Mouse (Mus musculus) limb, embryonic 11.5 days (tissue): ENCODE data around the gene Fxr1. TPM values are rescaled to one million over a fixed set of nuclear protein-coding genes. Genes with fewer than 3 reads are reported as not detected.
A peak's percentile ranks its signal among the peaks of the same experiment; 100 is the strongest.
"Not testable (repeated sequence)": the region's sequence is repeated elsewhere in the genome, so short reads cannot be mapped to it uniquely, and the experiment has no call there.

Experiments
- ATAC-seq: fragments of 200-750 bp; cut with Nextera tagmentation; 2 replicates; pipeline ENCODE4 v1.8.0; 2017; ENCODE audit warnings: low read depth; ENCODE audit not compliant: insufficient number of reproducible peaks, low FRiP score, low TSS enrichment
- DNase-seq: peaks from one replicate; pipeline ENCODE4 v3.0.0-alpha.2; 2015; ENCODE audit warnings: low spot score
- H3K27ac ChIP-seq: fragments of 300-500 bp; sonication (generic); replicated peaks from 2 replicates; pipeline ENCODE4 v1.5.1; 2014; ENCODE audit warnings: low read depth, mild to moderate bottlenecking, low read length
- H3K27me3 ChIP-seq: fragments of 300-500 bp; sonication (generic); 2 replicates; pipeline ENCODE4 v1.6.1; 2014; ENCODE audit warnings: mild to moderate bottlenecking, low read length, mixed read lengths; ENCODE audit not compliant: control insufficient read depth, insufficient read depth
- H3K36me3 ChIP-seq: fragments of 300-500 bp; sonication (generic); 2 replicates; pipeline ENCODE4 v1.6.1; 2014; ENCODE audit warnings: mild to moderate bottlenecking, low read length, moderate library complexity, mixed read lengths; ENCODE audit not compliant: control insufficient read depth, insufficient read depth
- H3K4me1 ChIP-seq: fragments of 300-500 bp; sonication (generic); 2 replicates; pipeline ENCODE4 v1.6.1; 2014; ENCODE audit warnings: low read length, mixed read lengths; ENCODE audit not compliant: control insufficient read depth, insufficient read depth
- H3K4me2 ChIP-seq: fragments of 300-500 bp; sonication (generic); 2 replicates; pipeline ENCODE4 v1.6.1; 2014; ENCODE audit warnings: low read depth, mild to moderate bottlenecking, moderate library complexity; ENCODE audit not compliant: severe bottlenecking
- H3K4me3 ChIP-seq: fragments of 300-500 bp; sonication (generic); 2 replicates; pipeline ENCODE4 v1.5.1; 2014; ENCODE audit warnings: low read depth, low read length
- H3K9ac ChIP-seq: fragments of 300-500 bp; sonication (generic); 2 replicates; pipeline ENCODE4 v1.6.1; 2014; ENCODE audit warnings: mild to moderate bottlenecking, low read length
- H3K9me3 ChIP-seq: fragments of 300-500 bp; sonication (generic); 2 replicates; pipeline ENCODE4 v1.6.1; 2016; ENCODE audit warnings: low read length; ENCODE audit not compliant: control insufficient read depth
- WGBS: fragments of 180-500 bp; shearing (Covaris S2); extraction: QIAGEN DNeasy Blood & Tissue Kit; methylation state at CpG from one replicate; pipeline ENCODE4 v1.1.7; 2014; 5-methylcytosine and 5-hydroxymethylcytosine counted together
- polyA plus RNA-seq: library from polyadenylated mRNA; unstranded; fragments of >200 nt; fragmentation: Nextera tagmentation; extraction: Ambion mirVana; gene quantifications from 2 replicates; pipeline ENCODE4 v1.2.1, GENCODE M21; 2014

The Fxr1 gene
- polyA plus RNA-seq, 1 experiment from 2014 or later: 81.0 TPM

DNA sequence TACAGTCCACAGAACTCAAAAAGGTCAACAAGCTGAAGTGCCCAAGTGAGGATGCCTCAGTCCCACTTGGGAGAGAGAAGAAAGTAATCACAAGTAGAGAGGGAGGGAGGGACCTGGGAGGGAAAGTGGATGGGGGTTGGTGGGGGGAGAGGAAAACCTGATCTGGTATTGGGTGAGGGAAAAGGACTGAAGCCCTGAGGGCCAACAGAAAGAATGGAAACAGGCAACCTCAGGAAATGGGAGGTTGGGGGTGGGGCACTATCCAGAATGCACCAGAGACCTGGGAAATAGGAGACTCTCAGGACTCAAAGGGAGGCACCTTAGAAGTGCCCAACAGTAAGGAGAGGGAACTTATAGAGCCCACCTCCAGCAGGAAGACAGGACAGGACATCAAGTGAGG, 18.1 kb upstream of the Fxr1 start:
- not testable (repeated sequence) for H3K9ac ChIP-seq, H3K27me3 ChIP-seq, H3K4me2 ChIP-seq, H3K27ac ChIP-seq, H3K9me3 ChIP-seq, ATAC-seq, H3K4me1 ChIP-seq, H3K36me3 ChIP-seq, DNase-seq, H3K4me3 ChIP-seq

DNA sequence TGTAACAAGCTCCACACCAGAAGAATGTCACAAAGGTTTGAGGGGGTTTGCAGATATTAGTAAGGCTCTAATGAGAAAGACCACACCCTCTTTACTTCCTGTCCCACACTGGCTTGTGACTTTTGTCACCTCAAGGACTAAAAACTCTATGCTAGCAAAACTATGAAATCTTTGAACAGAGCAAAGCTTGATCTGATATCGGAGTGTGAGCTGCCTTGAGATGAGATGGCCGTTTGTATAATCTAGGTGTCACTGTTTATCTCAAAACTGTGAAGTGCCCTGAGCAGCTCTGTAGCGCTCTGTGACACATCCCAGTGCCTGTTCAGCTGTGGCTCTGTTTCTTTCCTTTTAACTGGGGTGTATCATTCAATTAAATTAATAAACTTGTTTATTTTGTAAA, 15.9 kb upstream of the Fxr1 start:
- no peak overlapping the region for H3K9ac ChIP-seq
- no peaks in the 10 kb centered on the region for H3K36me3 ChIP-seq
- ATAC-seq (no peak), DNase-seq (no peak)
- H3K27me3 ChIP-seq: no peaks in the 10 kb centered on the region
- no peak overlapping the region for H3K27ac ChIP-seq
- no peak overlapping the region for H3K4me3 ChIP-seq
- H3K4me1 ChIP-seq: no peaks in the 10 kb centered on the region
- WGBS: 67% methylated on average over 3 of the region's 3 CpGs
- H3K9me3 ChIP-seq: no peaks in the 10 kb centered on the region
- H3K4me2 ChIP-seq: no peak overlapping the region

- Histone ChIP-seq H3K27ac (no peak overlapping the region), H3K36me3 (no peaks in the 10 kb centered on the region), H3K27me3 (no peaks in the 10 kb centered on the region), H3K4me1 (no peaks in the 10 kb centered on the region), H3K4me2 (no peak overlapping the region), H3K9ac (no peak overlapping the region), H3K9me3 (no peaks in the 10 kb centered on the region), H3K4me3 (no peak overlapping the region)
- ATAC-seq (no peak), DNase-seq (no peak)
- WGBS: 77% methylated on average over 2 of the region's 2 CpGs
These were observed 13.4 kb upstream of the Fxr1 start for GRCm38 (mm10) chr3:34006301-34006700.

DNA sequence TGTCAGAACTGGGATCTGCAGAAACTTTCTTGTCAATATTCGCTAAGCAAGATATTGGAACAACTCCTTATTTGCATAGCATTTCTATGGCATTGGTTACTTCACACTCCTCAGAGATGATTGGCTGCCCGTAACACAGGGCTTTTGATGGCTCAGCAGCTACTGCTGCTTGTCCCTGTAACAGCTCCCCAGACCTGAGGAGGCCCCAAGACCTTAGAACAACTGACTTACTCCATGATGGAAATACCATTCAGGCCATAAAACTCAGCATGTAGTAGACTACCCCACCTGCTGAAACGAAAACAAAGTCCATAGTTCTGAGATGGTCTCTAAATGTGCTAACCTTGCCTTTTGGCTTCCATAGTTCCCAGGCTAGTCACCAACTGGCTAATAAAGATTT, 12.9 kb upstream of the Fxr1 start:
- no peaks in the 10 kb centered on the region for H3K27me3 ChIP-seq
- ATAC-seq (no peak), DNase-seq (no peak)
- H3K27ac ChIP-seq: no peak overlapping the region
- no peak overlapping the region for H3K4me2 ChIP-seq
- H3K9me3 ChIP-seq: no peaks in the 10 kb centered on the region
- WGBS: 72% methylated on average over 3 of the region's 3 CpGs
- no peak overlapping the region for H3K9ac ChIP-seq
- H3K36me3 ChIP-seq: no peaks in the 10 kb centered on the region
- no peak overlapping the region for H3K4me3 ChIP-seq
- no peaks in the 10 kb centered on the region for H3K4me1 ChIP-seq

- Histone ChIP-seq H3K9me3 (no peaks in the 10 kb centered on the region), H3K9ac (no peak overlapping the region), H3K4me1 (no peaks in the 10 kb centered on the region), H3K4me2 (no peak overlapping the region), H3K4me3 (no peak overlapping the region), H3K27ac (no peak overlapping the region), H3K36me3 (no peaks in the 10 kb centered on the region), H3K27me3 (no peaks in the 10 kb centered on the region)
- ATAC-seq (no peak), DNase-seq (no peak)
- WGBS: 67% methylated on average over 4 of the region's 4 CpGs
These were observed 12.1 kb upstream of the Fxr1 start for GRCm38 (mm10) chr3:34007611-34008010.

- no peaks in the 10 kb centered on the region for H3K9me3 ChIP-seq
- ATAC-seq (no peak), DNase-seq (no peak)
- H3K4me2 ChIP-seq: no peak overlapping the region
- H3K27ac ChIP-seq: no peak overlapping the region
- H3K4me1 ChIP-seq: no peaks in the 10 kb centered on the region
- H3K36me3 ChIP-seq: no peaks in the 10 kb centered on the region
- 39% methylated on average over 6 of the region's 6 CpGs for WGBS
- no peak overlapping the region for H3K4me3 ChIP-seq
- no peaks in the 10 kb centered on the region for H3K27me3 ChIP-seq
- no peak overlapping the region for H3K9ac ChIP-seq
These were observed 11.6 kb upstream of the Fxr1 start for GRCm38 (mm10) chr3:34008191-34008590.

DNA sequence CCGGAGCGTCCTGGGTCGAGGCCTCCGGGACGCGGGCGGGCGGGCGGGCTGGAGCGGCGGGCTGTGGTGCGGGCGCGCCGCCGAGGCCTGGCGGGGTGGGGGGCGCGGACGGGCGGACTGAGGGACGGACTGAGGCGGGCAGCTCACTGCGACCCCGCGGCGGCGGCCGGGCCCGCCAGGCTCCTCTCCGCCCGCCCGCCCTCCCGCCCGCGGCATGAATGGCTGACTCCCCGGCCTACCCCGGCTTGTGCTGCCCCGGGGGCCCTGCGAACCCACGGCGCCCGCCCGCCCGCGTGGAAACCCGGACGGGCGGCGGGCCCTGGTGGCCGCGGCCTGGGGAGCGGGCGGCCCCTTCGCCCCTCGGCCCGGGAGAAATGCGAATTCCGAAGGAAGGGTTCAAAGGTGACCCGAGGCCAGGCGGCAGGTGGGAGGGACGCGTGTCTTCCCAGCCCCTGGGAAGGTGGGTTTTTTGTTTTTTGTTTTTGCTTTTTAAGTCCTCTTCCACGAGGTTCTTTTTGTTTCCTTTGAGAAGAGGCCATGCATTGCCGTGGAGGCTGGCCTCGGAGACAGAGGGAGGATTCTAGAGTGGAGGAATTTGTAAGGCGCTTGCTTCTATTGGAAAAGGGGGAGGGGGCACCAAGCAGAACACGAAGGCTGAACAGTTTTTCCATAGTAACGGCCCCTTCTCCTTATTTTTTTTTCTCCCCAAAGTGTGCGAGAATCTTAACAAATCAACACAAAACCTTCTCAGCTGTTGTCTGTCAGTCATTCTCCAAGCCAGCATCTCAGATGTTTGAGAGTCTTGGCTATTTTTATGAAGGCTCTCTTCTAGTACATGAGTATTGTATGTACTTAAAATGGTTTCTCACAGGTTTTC, 877 bp downstream of the Fxr1 start:
- Histone ChIP-seq H3K9me3 (no peaks in the 10 kb centered on the region), H3K4me2 (peak overlapping the region; percentile 64), H3K27me3 (no peaks in the 10 kb centered on the region), H3K9ac (peak overlapping the region; percentile 99), H3K27ac (peak overlapping the region; percentile 90), H3K36me3 (no peaks in the 10 kb centered on the region), H3K4me3 (peak overlapping the region; percentile 96), H3K4me1 (0 out of 2 replicates have a peak, but pooled peaks cover 2% of the 10 kb centered on the region)
- peak; percentile 37 for ATAC-seq
- peak; percentile 54 for DNase-seq
- WGBS: under 1% methylated on average over 30 of the region's 70 CpGs

DNA sequence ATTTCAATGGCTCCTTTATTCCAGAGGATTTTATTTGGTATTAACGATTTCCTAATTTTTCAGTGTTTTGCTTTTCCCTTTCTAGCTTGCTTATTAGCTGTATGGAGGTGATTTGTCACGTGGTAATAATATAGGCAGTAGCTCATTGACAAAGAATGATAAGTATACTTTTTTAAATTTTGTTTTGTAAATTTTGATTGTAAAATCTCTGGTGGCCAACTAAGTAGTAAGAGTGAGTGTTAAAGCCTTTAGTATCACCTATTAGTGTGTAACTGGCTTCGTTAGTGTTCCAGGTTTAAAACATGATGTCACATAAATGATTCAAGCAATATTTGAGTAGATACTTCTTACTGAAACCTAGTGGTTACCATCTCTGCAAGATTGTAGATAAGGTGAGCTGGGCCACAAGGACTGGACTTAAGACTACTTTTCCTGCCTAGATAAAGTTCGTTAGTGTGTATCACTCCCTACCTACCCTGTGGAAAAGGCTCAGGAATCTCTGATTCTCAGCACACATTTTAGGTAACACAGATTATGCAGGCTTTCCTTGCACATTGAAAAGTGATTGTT, 1.6 kb downstream of the Fxr1 start:
- Histone ChIP-seq H3K9ac (no peak overlapping the region), H3K9me3 (no peaks in the 10 kb centered on the region), H3K36me3 (no peaks in the 10 kb centered on the region), H3K27ac (no peak overlapping the region), H3K4me1 (0 out of 2 replicates have a peak, but pooled peaks cover 2% of the 10 kb centered on the region), H3K27me3 (no peaks in the 10 kb centered on the region), H3K4me2 (peak overlapping the region; percentile 64), H3K4me3 (peak overlapping the region; percentile 96)
- DNase-seq (no peak), ATAC-seq (no peak)
- WGBS: 66% methylated on average over 4 of the region's 4 CpGs
